Mouse (Mus musculus) MEL (cell line): ENCODE data around the gene Nudt13.

Experiments used
- POLR2A ChIP-seq, 2 experiments: IDR thresholded peaks; 2 replicates each; pipeline ENCODE4 v1.6.1; 2011 to 2012; ENCODE audit warnings: low read length in 2 of 2, mild to moderate bottlenecking in 2 of 2, control low read depth in 1 of 2, improper control_type of control experiment in 1 of 2, low read depth in 1 of 2, moderate library complexity in 1 of 2; ENCODE audit not compliant: control insufficient read depth in 1 of 2, insufficient read depth in 1 of 2, poor library complexity in 1 of 2
- UBTF ChIP-seq: IDR thresholded peaks from 2 replicates; pipeline ENCODE4 v1.6.1; 2012; ENCODE audit warnings: low read depth, mild to moderate bottlenecking, inconsistent platforms, low read length, improper control_type of control experiment, moderate library complexity, borderline replicate concordance; ENCODE audit not compliant: insufficient read depth

DNA sequence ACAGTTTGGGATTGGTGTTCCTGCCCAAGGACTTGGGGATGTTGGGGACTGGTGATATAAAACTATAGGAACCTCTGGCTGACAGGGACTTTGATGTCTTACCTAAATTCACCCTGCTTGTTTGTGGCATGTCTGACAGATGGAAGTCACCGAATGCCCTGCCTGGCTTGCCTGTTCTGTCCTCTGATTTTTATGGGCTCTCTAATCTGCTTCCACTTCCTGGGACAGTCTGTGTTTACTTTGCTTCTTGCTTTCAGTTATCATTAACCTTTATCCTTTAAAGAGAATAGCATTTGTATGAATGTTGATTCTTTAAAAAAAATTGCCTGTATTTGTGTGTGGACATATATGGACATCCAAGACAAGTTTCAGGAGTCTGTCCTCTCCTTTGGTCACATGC, 20.6 kb downstream of the Nudt13 start:
- no peak for TF ChIP-seq POLR2A (IDR thresholded peaks at IDR 0.05; ENCODE audit: control insufficient read depth in 1 of 2, insufficient read depth in 1 of 2, low read depth in 1 of 2, low read length in 2 of 2, poor library complexity in 1 of 2)
- TF ChIP-seq UBTF: no peak
